Mouse (Mus musculus): ENCODE measurements around the gene Ifi47.

- TF ChIP-seq GABPA (IDR thresholded peaks at IDR 0.05; ENCODE audit: insufficient replicate concordance, low read depth, low read length) (no peak), ELF1 (IDR thresholded peaks at IDR 0.05; ENCODE audit: low read depth, low read length) (no peak), POLR2A (IDR thresholded peaks at IDR 0.05; ENCODE audit: low read depth, low read length) (no peak), ZC3H11A (IDR thresholded peaks at IDR 0.05; ENCODE audit: low read depth, low read length) (no peak), JUND (conservative IDR thresholded peaks at IDR 0.05; ENCODE audit: low read depth, low read length) (no peak), ETS1 (conservative IDR thresholded peaks at IDR 0.05; ENCODE audit: low read depth, low read length) (no peak), MAZ (IDR thresholded peaks at IDR 0.05; ENCODE audit: low read depth, low read length) (no peak), CTCF (conservative IDR thresholded peaks at IDR 0.05 in 1 of 2, IDR thresholded peaks at IDR 0.05 in 1 of 2; ENCODE audit: low read depth in 2 of 2, low read length in 2 of 2) (no peak)
Measured at GRCm38 (mm10) chr11:49114774-49115173, 38.4 kb downstream of the Ifi47 start, which contains the start of gene Olfr1396.

Measured in CH12.LX (cell line).